ENCODE assay signal across 29 mouse cellular contexts in genomic region chr7:25945274-25945673, GRCm38 (mm10). TPM values are rescaled to one million over a fixed set of nuclear protein-coding genes. Genes with fewer than 3 reads are reported as not detected.
DNase-seq lines count a peak whose midpoint lies in the region; ATAC-seq and TF ChIP-seq lines count a peak whose summit lies in the region.
"Had no signal": no experiment of that assay in that cellular context is flagged by ENCODE, and none has a peak within 500 bp of the region (broad histone marks: within the 10 kb centered on the region; RNA-seq: fewer than 3 reads in every experiment).

No protein-coding gene starts in this region.

- WGBS in liver, embryonic 16.5 days (ENCODE audit: insufficient replicate concordance) = 22% methylated on average over 1 of the region's 1 CpGs
- WGBS in lung, embryonic 14.5 days = 47% methylated on average over 1 of the region's 1 CpGs
- WGBS in lung, postnatal 0 days = 43% methylated on average over 1 of the region's 1 CpGs

- peak; percentile 61; the same call in 1 of the 2 replicates for ATAC-seq in liver, embryonic 16.5 days (ENCODE audit: low read depth)
- ATAC-seq in lung, embryonic 14.5 days (ENCODE audit: insufficient read depth) = no peak
- no peak for ATAC-seq in lung, postnatal 0 days
- ATAC-seq: CD4-positive, CD25-positive, alpha-beta regulatory T cell, adult 4 months; forebrain, embryonic 14.5 days; forebrain, postnatal 0 days; hindbrain, postnatal 0 days; inflammation-experienced regulatory T-cells, adult 6 months had no signal

- no peaks in the 10 kb centered on the region for H3K27me3 ChIP-seq in liver, embryonic 16.5 days (ENCODE audit: control insufficient read depth, insufficient read depth, low read depth, low read length)
- no peaks in the 10 kb centered on the region for H3K27me3 ChIP-seq in lung, embryonic 14.5 days (ENCODE audit: insufficient read depth, low read length)
- no peaks in the 10 kb centered on the region for H3K27me3 ChIP-seq in lung, postnatal 0 days (replicated peaks; ENCODE audit: insufficient read depth, low read length)
- H3K27me3 ChIP-seq: embryonic facial prominence, embryonic 13.5 days; heart, embryonic 15.5 days had no signal

- no peak overlapping the region for H3K4me2 ChIP-seq in liver, embryonic 16.5 days (ENCODE audit: low read depth, low read length)
- no peak overlapping the region for H3K4me2 ChIP-seq in lung, embryonic 14.5 days
- no peak overlapping the region for H3K4me2 ChIP-seq in lung, postnatal 0 days (replicated peaks; ENCODE audit: low read depth, low read length)
- H3K4me2 ChIP-seq: embryonic facial prominence, embryonic 13.5 days; heart, embryonic 11.5 days; heart, embryonic 15.5 days; hindbrain, embryonic 14.5 days had no signal

- no peak overlapping the region for H3K27ac ChIP-seq in liver, embryonic 16.5 days (ENCODE audit: low read length)
- H3K27ac ChIP-seq in lung, embryonic 14.5 days (ENCODE audit: low read depth) = no peak overlapping the region
- no peak overlapping the region for H3K27ac ChIP-seq in lung, postnatal 0 days (ENCODE audit: low read length)
- H3K27ac ChIP-seq: embryonic facial prominence, embryonic 13.5 days; gastrocnemius, adult 2 months; heart, embryonic 15.5 days; hindbrain, embryonic 10.5 days; hindbrain, embryonic 14.5 days; hindbrain, postnatal 0 days had no signal

- H3K9me3 ChIP-seq in liver, embryonic 16.5 days (replicated peaks; ENCODE audit: control insufficient read depth, low read length) = no peaks in the 10 kb centered on the region
- no peaks in the 10 kb centered on the region for H3K9me3 ChIP-seq in lung, embryonic 14.5 days (ENCODE audit: low read depth, low read length)
- no peaks in the 10 kb centered on the region for H3K9me3 ChIP-seq in lung, postnatal 0 days (ENCODE audit: low read length)
- H3K9me3 ChIP-seq: heart, embryonic 15.5 days had no signal

- DNase-seq in liver = no peak
- peak; percentile 1 for DNase-seq in lung, embryonic 14.5 days
- DNase-seq in lung, postnatal 0 days (ENCODE audit: low spot score) = no peak
- DNase-seq in fat pad, adult 2 months (ENCODE audit: extremely low read depth, low read depth, low spot score) = peak; percentile 63
- DNase-seq in gonadal fat pad, adult 2 months (ENCODE audit: low read depth) = peak; percentile 75
- DNase-seq: adrenal gland, adult 2 months; adrenal gland, postnatal 14 days; cerebellum, adult 11 months; cerebellum, adult 2 months; cerebellum, adult 9-11 months; cerebellum, postnatal 25 days; forebrain, postnatal 0 days; gastrocnemius, adult 2 months; gastrocnemius, postnatal 14 days; heart, postnatal 10 days; heart, postnatal 36 days had no signal

- no peak for TF ChIP-seq CTCF in lung, embryonic 14.5 days (IDR thresholded peaks at IDR 0.05; ENCODE audit: low read depth)
- TF ChIP-seq CTCF in lung, postnatal 0 days (IDR thresholded peaks at IDR 0.05) = no peak

- no peaks in the 10 kb centered on the region for H3K36me3 ChIP-seq in liver, embryonic 16.5 days (ENCODE audit: control insufficient read depth, insufficient read depth)
- no peaks in the 10 kb centered on the region for H3K36me3 ChIP-seq in lung, embryonic 14.5 days (ENCODE audit: insufficient read depth)
- H3K36me3 ChIP-seq in lung, postnatal 0 days (ENCODE audit: insufficient read depth, low read length) = no peaks in the 10 kb centered on the region
- H3K36me3 ChIP-seq: embryonic facial prominence, embryonic 13.5 days; heart, embryonic 15.5 days; hindbrain, embryonic 10.5 days had no signal

- H3K9ac ChIP-seq in liver, embryonic 16.5 days (ENCODE audit: low read depth, low read length) = no peak overlapping the region
- no peak overlapping the region for H3K9ac ChIP-seq in lung, embryonic 14.5 days
- no peak overlapping the region for H3K9ac ChIP-seq in lung, postnatal 0 days (replicated peaks; ENCODE audit: low read depth)
- H3K9ac ChIP-seq: embryonic facial prominence, embryonic 13.5 days; forebrain, postnatal 0 days; heart, embryonic 15.5 days; hindbrain, embryonic 14.5 days had no signal

- TF ChIP-seq EP300 in lung, postnatal 0 days (IDR thresholded peaks at IDR 0.05) = no peak

- no peak overlapping the region for H3K4me3 ChIP-seq in liver, embryonic 16.5 days (ENCODE audit: low read depth, low read length)
- no peak overlapping the region for H3K4me3 ChIP-seq in lung, embryonic 14.5 days (ENCODE audit: low read depth, low read length)
- no peak overlapping the region for H3K4me3 ChIP-seq in lung, postnatal 0 days (ENCODE audit: low read depth, low read length)
- H3K4me3 ChIP-seq: embryonic facial prominence, embryonic 13.5 days; gastrocnemius, adult 2 months; heart, embryonic 15.5 days; hindbrain, embryonic 10.5 days had no signal

- no peaks in the 10 kb centered on the region for H3K4me1 ChIP-seq in liver, embryonic 16.5 days (ENCODE audit: control insufficient read depth, low read depth, low read length)
- no peaks in the 10 kb centered on the region for H3K4me1 ChIP-seq in lung, embryonic 14.5 days (ENCODE audit: insufficient read depth)
- H3K4me1 ChIP-seq in lung, postnatal 0 days (ENCODE audit: insufficient read depth, low read depth, low read length) = no peaks in the 10 kb centered on the region
- H3K4me1 ChIP-seq: embryonic facial prominence, embryonic 13.5 days; heart, embryonic 15.5 days; hindbrain, embryonic 10.5 days had no signal

RNA-seq across cellular contexts. Expression of gene Cyp2b10, which starts 47.9 kb away (rescaled TPM):
- 0.08 and 0.13 TPM in 2 replicates for polyA plus RNA-seq in liver, embryonic 16.5 days (2015; fragmentation: Nextera tagmentation; extraction: Ambion mirVana)
- polyA plus RNA-seq in lung, embryonic 14.5 days (2014; fragmentation: Nextera tagmentation; extraction: Ambion mirVana) = 0.47 TPM in 1 of 2 replicates, not detected in the other
- 8.3 and 11.8 TPM in 2 replicates for polyA plus RNA-seq in lung, postnatal 0 days (2015; fragmentation: Nextera tagmentation; extraction: Ambion mirVana)
- 0.42 and 0.46 TPM in 2 replicates for polyA plus RNA-seq in gonadal fat pad, adult 2 months (2012; rRNA removed)
- polyA plus RNA-seq: C2C12; CD4-positive, CD25-positive, alpha-beta regulatory T cell, adult 4 months; cerebellum, adult 2 months; embryonic facial prominence, embryonic 13.5 days; forebrain, embryonic 11.5 days; forebrain, embryonic 14.5 days; forebrain, postnatal 0 days; frontal cortex, adult 2 months; heart, embryonic 11.5 days; heart, embryonic 15.5 days; hindbrain, embryonic 10.5 days; hindbrain, embryonic 14.5 days; hindbrain, postnatal 0 days; inflammation-experienced regulatory T-cells, adult 6 months had no signal

Comparison
In these comparisons a context has a peak if more than half of its experiments do, and no peak if none do; other contexts are left out.
1. DNase-seq: peak in lung, embryonic 14.5 days (single experiment), fat pad, adult 2 months (single experiment) and gonadal fat pad, adult 2 months (single experiment); none in liver (single experiment) and lung, postnatal 0 days (single experiment).